13 mouse cellular contexts compared by ENCODE assay signal in the genomic region with DNA sequence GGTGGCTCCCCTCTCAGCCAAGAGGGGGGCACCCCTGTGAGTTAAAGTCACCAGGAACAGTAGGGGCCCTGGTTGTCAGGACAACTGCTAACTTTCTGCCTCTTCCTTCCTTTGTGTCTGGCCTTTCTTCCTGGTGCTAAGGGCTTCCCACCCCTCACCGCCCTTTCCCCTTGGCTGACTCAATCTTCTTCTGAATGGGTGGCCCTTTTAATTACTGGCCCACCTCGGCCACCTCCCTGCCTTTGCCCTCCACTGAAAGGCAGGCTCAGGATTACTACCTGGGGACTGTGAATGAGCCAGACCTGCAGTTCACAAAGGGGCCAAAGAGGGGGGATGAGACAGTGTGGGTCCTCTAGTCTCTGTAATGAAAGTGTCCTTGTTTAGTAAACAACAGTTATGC.
"Had no signal": no experiment of that assay in that cellular context is flagged by ENCODE, and none has a peak within 500 bp of the region (broad histone marks: within the 10 kb centered on the region; RNA-seq: fewer than 3 reads in every experiment).

No protein-coding gene starts in this region.

- H3K4me1 ChIP-seq: liver, embryonic 15.5 days; midbrain, embryonic 15.5 days had no signal

- H3K4me2 ChIP-seq: liver, embryonic 11.5 days; liver, embryonic 15.5 days; midbrain, embryonic 11.5 days; midbrain, embryonic 15.5 days; neural tube, embryonic 12.5 days had no signal

- DNase-seq: kidney, postnatal 10 days; kidney, postnatal 4 days; lung, adult 2 months; lung, postnatal 14 days had no signal

- H3K9me3 ChIP-seq: liver, embryonic 15.5 days; megakaryocyte, embryonic 14.5 days; midbrain, embryonic 15.5 days; neural tube, embryonic 12.5 days had no signal

- H3K27me3 ChIP-seq: liver, embryonic 15.5 days; megakaryocyte, embryonic 14.5 days; midbrain, embryonic 15.5 days; neural tube, embryonic 12.5 days had no signal

- H3K4me3 ChIP-seq: layer of hippocampus, adult 2 months; liver, embryonic 15.5 days; megakaryocyte, embryonic 14.5 days; midbrain, embryonic 15.5 days; neural tube, embryonic 12.5 days had no signal

- ATAC-seq: midbrain, embryonic 15.5 days had no signal

- H3K27ac ChIP-seq: layer of hippocampus, adult 2 months; liver, embryonic 15.5 days; macrophage; midbrain, embryonic 15.5 days; neural tube, embryonic 12.5 days; stomach, postnatal 0 days had no signal

- H3K9ac ChIP-seq: liver, embryonic 15.5 days; midbrain, embryonic 15.5 days; neural tube, embryonic 12.5 days had no signal
